Mouse (Mus musculus): ENCODE results near the gene Plekhh2. TPM values are rescaled to one million over a fixed set of nuclear protein-coding genes. Genes with fewer than 3 reads are reported as not detected.

The Plekhh2 gene
- total and polyA plus RNA-seq, 3 experiments, result 0.21 to 1.7 (median 1.1) TPM

GRCm38 (mm10) chr17:84645119-84645518 lies 133.4 kb downstream of the Plekhh2 start:
- no peak overlapping the region for H3K4me2 ChIP-seq (ENCODE audit: insufficient read depth, low read depth, poor library complexity, severe bottlenecking)
- in situ Hi-C loops (cut with MboI; ENCODE audit: low pct_ligation_motif_present, low pct_unique_long_range_greater_than_20kb, low sequenced_read_pairs), result no loop called here
- peaks cover 6 to 9% of the 10 kb centered on the region in 2 experiments for H3K4me1 ChIP-seq (ENCODE audit: control insufficient read depth in 1 of 2, insufficient read depth in 2 of 2)
- no peaks in the 10 kb centered on the region for H3K27me3 ChIP-seq (replicated peaks)
- TF ChIP-seq ZKSCAN1 (IDR thresholded peaks at IDR 0.05; ENCODE audit: borderline replicate concordance, low read depth, low read length) (no peak), ELF1 (IDR thresholded peaks at IDR 0.05; ENCODE audit: low read depth, low read length) (no peak)
- no peak overlapping the region for H3K27ac ChIP-seq (ENCODE audit: insufficient read depth, low read depth)
- H3K9me3 ChIP-seq (replicated peaks; ENCODE audit: low read length), result no peaks in the 10 kb centered on the region
- dilution Hi-C loops (cut with MboI; ENCODE audit: extremely low pct_ligation_motif_present, extremely low pct_unique_long_range_greater_than_20kb, low sequenced_read_pairs), result no loop called here
- no peak overlapping the region for H3K9ac ChIP-seq (ENCODE audit: insufficient read depth, low read depth)
- no peak for DNase-seq (ENCODE audit: extremely low read depth)
- no peak overlapping the region for H3K4me3 ChIP-seq (replicated peaks in 1 of 3; ENCODE audit: low read depth in 2 of 3, low read length in 2 of 3, poor library complexity in 1 of 3)
- H3K79me2 ChIP-seq (replicated peaks; ENCODE audit: control insufficient read depth, extremely low read depth, insufficient read depth, poor library complexity, severe bottlenecking), result no peaks in the 10 kb centered on the region
- peaks cover 4 to 20% of the 10 kb centered on the region in 2 experiments for H3K36me3 ChIP-seq (replicated peaks in 1 of 2; ENCODE audit: control insufficient read depth in 1 of 2, insufficient read depth in 1 of 2, low read length in 1 of 2)

GRCm38 (mm10) chr17:84645894-84646293 lies 134.2 kb downstream of the Plekhh2 start:
- TF ChIP-seq RAD21 (IDR thresholded peaks at IDR 0.05; ENCODE audit: low read depth, low read length) (no peak), ZMIZ1 (IDR thresholded peaks at IDR 0.05; ENCODE audit: low read depth, low read length) (no peak), MAFK (IDR thresholded peaks at IDR 0.05; ENCODE audit: insufficient replicate concordance, low read length) (no peak), KAT2A (IDR thresholded peaks at IDR 0.05; ENCODE audit: insufficient replicate concordance, low read length) (no peak), ZC3H11A (IDR thresholded peaks at IDR 0.05; ENCODE audit: low read depth, low read length) (no peak), ZKSCAN1 (IDR thresholded peaks at IDR 0.05; ENCODE audit: borderline replicate concordance, low read depth, low read length) (no peak), POLR2AphosphoS2 (IDR thresholded peaks at IDR 0.05; ENCODE audit: low read depth, low read length) (no peak), TCF12 (IDR thresholded peaks at IDR 0.05; ENCODE audit: low read depth, low read length) (no peak), POLR2A (IDR thresholded peaks at IDR 0.05; ENCODE audit: low read depth, low read length) (no peak), NELFE (IDR thresholded peaks at IDR 0.05; ENCODE audit: low read depth, low read length) (no peak), TBP (conservative IDR thresholded peaks at IDR 0.05; ENCODE audit: low read depth, low read length) (no peak)
- no peaks in the 10 kb centered on the region for H3K79me2 ChIP-seq (replicated peaks; ENCODE audit: control insufficient read depth, extremely low read depth, insufficient read depth, poor library complexity, severe bottlenecking)
- no peak overlapping the region for H3K4me2 ChIP-seq (ENCODE audit: insufficient read depth, low read depth, poor library complexity, severe bottlenecking)
- H3K9me3 ChIP-seq (replicated peaks; ENCODE audit: low read length), result no peaks in the 10 kb centered on the region
- no peak overlapping the region for H3K27ac ChIP-seq (ENCODE audit: insufficient read depth, low read depth)
- H3K4me1 ChIP-seq (ENCODE audit: control insufficient read depth in 1 of 2, insufficient read depth in 2 of 2), result peaks cover 6 to 9% of the 10 kb centered on the region in 2 experiments
- in situ Hi-C loops (cut with MboI; ENCODE audit: low pct_ligation_motif_present, low pct_unique_long_range_greater_than_20kb, low sequenced_read_pairs) (no loop called here), dilution Hi-C loops (cut with MboI; ENCODE audit: extremely low pct_ligation_motif_present, extremely low pct_unique_long_range_greater_than_20kb, low sequenced_read_pairs) (no loop called here)
- no peak overlapping the region for H3K4me3 ChIP-seq (replicated peaks in 1 of 3; ENCODE audit: low read depth in 2 of 3, low read length in 2 of 3, poor library complexity in 1 of 3)
- H3K36me3 ChIP-seq (replicated peaks in 1 of 2; ENCODE audit: control insufficient read depth in 1 of 2, insufficient read depth in 1 of 2, low read length in 1 of 2), result peaks cover 7 to 23% of the 10 kb centered on the region in 2 experiments
- no peaks in the 10 kb centered on the region for H3K27me3 ChIP-seq (replicated peaks)
- no peak for DNase-seq (ENCODE audit: extremely low read depth)
- H3K9ac ChIP-seq (ENCODE audit: insufficient read depth, low read depth), result no peak overlapping the region

GRCm38 (mm10) chr17:84646477-84646876 lies 134.8 kb downstream of the Plekhh2 start:
- no peaks in the 10 kb centered on the region for H3K9me3 ChIP-seq (replicated peaks; ENCODE audit: low read length)
- H3K27me3 ChIP-seq (replicated peaks), result no peaks in the 10 kb centered on the region
- no peak overlapping the region for H3K27ac ChIP-seq (ENCODE audit: insufficient read depth, low read depth)
- no peak overlapping the region for H3K4me2 ChIP-seq (ENCODE audit: insufficient read depth, low read depth, poor library complexity, severe bottlenecking)
- dilution Hi-C loops (cut with MboI; ENCODE audit: extremely low pct_ligation_motif_present, extremely low pct_unique_long_range_greater_than_20kb, low sequenced_read_pairs) (no loop called here), in situ Hi-C loops (cut with MboI; ENCODE audit: low pct_ligation_motif_present, low pct_unique_long_range_greater_than_20kb, low sequenced_read_pairs) (no loop called here)
- no peak for TF ChIP-seq GABPA (IDR thresholded peaks at IDR 0.05; ENCODE audit: insufficient replicate concordance, low read depth, low read length)
- TF ChIP-seq MAZ (IDR thresholded peaks at IDR 0.05; ENCODE audit: low read depth, low read length), result no peak
- TF ChIP-seq POLR2A (IDR thresholded peaks at IDR 0.05; ENCODE audit: low read depth, low read length), result no peak
- TF ChIP-seq BHLHE40 (IDR thresholded peaks at IDR 0.05; ENCODE audit: low read depth, low read length), result no peak
- no peak for TF ChIP-seq KAT2A (IDR thresholded peaks at IDR 0.05; ENCODE audit: insufficient replicate concordance, low read length)
- TF ChIP-seq E2F4 (IDR thresholded peaks at IDR 0.05; ENCODE audit: insufficient replicate concordance, low read depth, low read length), result no peak
- TF ChIP-seq IRF4 (IDR thresholded peaks at IDR 0.05; ENCODE audit: low read depth, low read length), result no peak
- TF ChIP-seq TCF12 (IDR thresholded peaks at IDR 0.05; ENCODE audit: low read depth, low read length), result no peak
- no peak for TF ChIP-seq UBTF (IDR thresholded peaks at IDR 0.05; ENCODE audit: low read depth, low read length)
- no peaks in the 10 kb centered on the region for H3K79me2 ChIP-seq (replicated peaks; ENCODE audit: control insufficient read depth, extremely low read depth, insufficient read depth, poor library complexity, severe bottlenecking)
- H3K4me1 ChIP-seq (ENCODE audit: control insufficient read depth in 1 of 2, insufficient read depth in 2 of 2), result peaks cover 6 to 9% of the 10 kb centered on the region in 2 experiments
- H3K36me3 ChIP-seq (replicated peaks in 1 of 2; ENCODE audit: control insufficient read depth in 1 of 2, insufficient read depth in 1 of 2, low read length in 1 of 2), result peaks cover 7 to 21% of the 10 kb centered on the region in 2 experiments
- no peak for DNase-seq (ENCODE audit: extremely low read depth)
- H3K4me3 ChIP-seq (replicated peaks in 1 of 3; ENCODE audit: low read depth in 2 of 3, low read length in 2 of 3, poor library complexity in 1 of 3), result no peak overlapping the region
- H3K9ac ChIP-seq (ENCODE audit: insufficient read depth, low read depth), result no peak overlapping the region
